Mouse (Mus musculus) ES-Bruce4 (cell line): ENCODE measurements around the gene Zfp663.
A peak's percentile ranks its signal among the peaks of the same experiment; 100 is the strongest.

Source experiments
- CTCF ChIP-seq: IDR thresholded peaks from one replicate; pipeline ENCODE4 v1.8.1; 2011; ENCODE audit warnings: low read depth, low read length
- EP300 ChIP-seq: IDR thresholded peaks from 2 replicates; pipeline ENCODE4 v1.6.1; 2011; ENCODE audit warnings: low read depth, low read length; ENCODE audit not compliant: insufficient read depth
- POLR2A ChIP-seq: IDR thresholded peaks from one replicate; pipeline ENCODE4 v1.8.1; 2011; ENCODE audit warnings: low read length; ENCODE audit not compliant: insufficient read depth

- no peak for TF ChIP-seq CTCF
- TF ChIP-seq POLR2A: peak; percentile 50
- no peak for TF ChIP-seq EP300
These were observed 42.0 kb downstream of the Zfp663 start, which contains the start of gene Elmo2 for GRCm38 (mm10) chr2:165326304-165327190.
